Mouse (Mus musculus) liver, adult 2 months (tissue): ENCODE results near the gene Ppil1.

Source experiments
- CTCF ChIP-seq: fragments of 200-500 bp; IDR thresholded peaks from 2 replicates; pipeline ENCODE4 v1.5.1; 2011; ENCODE audit warnings: low read depth, low read length, control low read depth
- POLR2A ChIP-seq: fragments of 200-500 bp; IDR thresholded peaks from 2 replicates; pipeline ENCODE4 v1.6.1; 2011; ENCODE audit warnings: low read length, control low read depth; ENCODE audit not compliant: insufficient read depth; ENCODE audit errors: extremely low read depth

DNA sequence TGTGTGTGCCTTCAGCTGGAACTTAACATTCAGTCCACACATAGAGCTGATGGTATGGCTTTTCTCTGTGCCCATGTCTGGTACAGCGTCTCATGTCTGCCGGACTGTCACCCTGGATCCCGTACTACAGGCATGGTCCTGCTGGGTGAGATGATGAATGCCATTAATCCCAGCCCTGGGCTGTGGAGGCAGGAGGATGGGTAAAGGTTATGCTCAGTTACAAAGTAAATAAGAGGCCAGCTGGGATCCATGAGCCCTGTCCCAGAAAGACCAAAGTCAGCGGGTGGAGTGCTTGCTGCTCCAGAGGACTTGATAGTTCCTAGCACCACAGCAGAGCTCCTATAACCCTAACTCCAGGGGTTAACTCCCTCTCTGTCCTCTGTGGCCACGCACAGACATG lies 31.8 kb upstream of the Ppil1 start:
- TF ChIP-seq POLR2A (no peak), CTCF (no peak)
